Mouse (Mus musculus): ENCODE measurements at regions not wholly inside any gene's neighbourhood (a gene's known extent, or its start where the extent isn't known, plus 50 kb on each side); places are given as distances from the start of the nearest gene placed in this dataset.

DNA sequence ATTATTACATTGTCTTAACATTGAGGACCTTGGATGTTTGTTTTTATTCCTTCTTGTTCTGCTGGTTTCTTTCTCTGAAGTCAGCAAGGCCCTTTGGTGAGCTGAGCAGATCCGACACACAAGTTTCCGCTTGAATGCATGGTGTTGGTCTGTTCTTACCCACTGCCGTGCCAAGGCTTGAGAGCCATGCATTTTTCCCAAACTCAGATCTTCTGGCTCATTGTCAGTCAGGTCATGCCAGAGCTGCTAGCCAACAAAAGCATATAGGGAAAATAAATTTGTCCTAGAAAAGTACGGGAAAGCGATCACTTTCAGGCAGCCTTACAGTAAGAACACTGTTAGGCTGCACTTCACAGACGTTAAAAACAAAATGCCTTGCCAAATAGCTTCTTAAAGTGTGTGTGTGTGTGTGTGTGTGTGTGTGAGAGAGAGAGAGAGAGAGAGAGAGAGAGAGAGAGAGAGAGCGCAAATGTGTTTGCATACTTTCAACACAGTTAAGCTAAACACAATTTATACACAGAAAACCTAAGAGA lies 138.4 kb downstream of the Anapc10 start:
- no peaks in the 10 kb centered on the region for H3K36me3 ChIP-seq (ENCODE audit: control insufficient read depth, insufficient read depth, low read length, poor library complexity, severe bottlenecking)
- DNase-seq (ENCODE audit: low read depth, low spot score): no peak
- TF ChIP-seq HCFC1 (IDR thresholded peaks at IDR 0.05; ENCODE audit: borderline replicate concordance, insufficient read depth, low read length) (no peak), ZNF384 (IDR thresholded peaks at IDR 0.05; ENCODE audit: low read depth, low read length) (no peak), CHD2 (IDR thresholded peaks at IDR 0.05; ENCODE audit: low read depth, low read length) (no peak), ZC3H11A (IDR thresholded peaks at IDR 0.05; ENCODE audit: borderline replicate concordance, low read depth, low read length) (no peak), MAFK (IDR thresholded peaks at IDR 0.05; ENCODE audit: insufficient read depth, low read depth, low read length) (no peak)
- no peaks in the 10 kb centered on the region for H3K9me3 ChIP-seq (ENCODE audit: control insufficient read depth, insufficient read depth, low read depth, low read length)
- H3K4me1 ChIP-seq (ENCODE audit: control insufficient read depth in 2 of 2, insufficient read depth in 2 of 2, low read length in 2 of 2, poor library complexity in 1 of 2): no peaks in the 10 kb centered on the region
- no peak overlapping the region for H3K27ac ChIP-seq (ENCODE audit: insufficient read depth, low read depth, low read length, poor library complexity, severe bottlenecking)
- no peak overlapping the region for H3K4me3 ChIP-seq (ENCODE audit: insufficient read depth in 1 of 2, low read depth in 1 of 2, low read length in 2 of 2, poor library complexity in 1 of 2, severe bottlenecking in 1 of 2)
- in situ Hi-C loops (cut with MboI; ENCODE audit: low sequenced_read_pairs in 2 of 2, unreplicated experiment in 2 of 2): no loop called here
- H3K9ac ChIP-seq (ENCODE audit: insufficient read depth, low read depth, low read length, poor library complexity, severe bottlenecking): no peak overlapping the region

DNA sequence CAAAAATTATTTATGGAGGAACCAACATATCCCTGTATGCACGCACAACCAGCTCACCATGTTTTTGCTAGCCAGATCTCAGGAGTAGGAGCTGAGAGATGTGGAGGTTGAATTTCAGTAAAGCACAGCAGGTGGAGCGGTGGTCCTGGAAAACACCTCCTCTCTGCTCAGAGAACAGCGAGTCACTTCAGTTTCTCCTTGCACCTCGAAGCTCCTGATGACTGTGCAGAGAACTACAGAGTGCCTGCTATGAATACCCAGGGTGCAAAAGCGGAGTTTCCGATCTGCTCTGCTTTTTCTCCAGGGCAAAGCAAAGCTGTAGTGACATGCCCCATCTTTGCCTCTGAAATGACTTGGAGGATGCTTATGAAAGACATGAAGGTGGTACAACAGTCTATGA lies 138.9 kb downstream of the Anapc10 start:
- in situ Hi-C loops (cut with MboI; ENCODE audit: low sequenced_read_pairs in 2 of 2, unreplicated experiment in 2 of 2): no loop called here
- Histone ChIP-seq H3K4me3 (ENCODE audit: insufficient read depth in 1 of 2, low read depth in 1 of 2, low read length in 2 of 2, poor library complexity in 1 of 2, severe bottlenecking in 1 of 2) (no peak overlapping the region), H3K27ac (ENCODE audit: insufficient read depth, low read depth, low read length, poor library complexity, severe bottlenecking) (0 out of 2 replicates have a peak overlapping the region, but pooled peaks have one; percentile 22), H3K4me1 (ENCODE audit: control insufficient read depth in 2 of 2, insufficient read depth in 2 of 2, low read length in 2 of 2, poor library complexity in 1 of 2) (no peaks in the 10 kb centered on the region), H3K9me3 (ENCODE audit: control insufficient read depth, insufficient read depth, low read depth, low read length) (no peaks in the 10 kb centered on the region), H3K9ac (ENCODE audit: insufficient read depth, low read depth, low read length, poor library complexity, severe bottlenecking) (no peak overlapping the region), H3K36me3 (ENCODE audit: control insufficient read depth, insufficient read depth, low read length, poor library complexity, severe bottlenecking) (no peaks in the 10 kb centered on the region)
- no peak for DNase-seq (ENCODE audit: low read depth, low spot score)
- TF ChIP-seq ZC3H11A (IDR thresholded peaks at IDR 0.05; ENCODE audit: borderline replicate concordance, low read depth, low read length) (no peak), HCFC1 (IDR thresholded peaks at IDR 0.05; ENCODE audit: borderline replicate concordance, insufficient read depth, low read length) (no peak), ZNF384 (IDR thresholded peaks at IDR 0.05; ENCODE audit: low read depth, low read length) (no peak), CHD2 (IDR thresholded peaks at IDR 0.05; ENCODE audit: low read depth, low read length) (no peak), MAFK (IDR thresholded peaks at IDR 0.05; ENCODE audit: insufficient read depth, low read depth, low read length) (no peak)

DNA sequence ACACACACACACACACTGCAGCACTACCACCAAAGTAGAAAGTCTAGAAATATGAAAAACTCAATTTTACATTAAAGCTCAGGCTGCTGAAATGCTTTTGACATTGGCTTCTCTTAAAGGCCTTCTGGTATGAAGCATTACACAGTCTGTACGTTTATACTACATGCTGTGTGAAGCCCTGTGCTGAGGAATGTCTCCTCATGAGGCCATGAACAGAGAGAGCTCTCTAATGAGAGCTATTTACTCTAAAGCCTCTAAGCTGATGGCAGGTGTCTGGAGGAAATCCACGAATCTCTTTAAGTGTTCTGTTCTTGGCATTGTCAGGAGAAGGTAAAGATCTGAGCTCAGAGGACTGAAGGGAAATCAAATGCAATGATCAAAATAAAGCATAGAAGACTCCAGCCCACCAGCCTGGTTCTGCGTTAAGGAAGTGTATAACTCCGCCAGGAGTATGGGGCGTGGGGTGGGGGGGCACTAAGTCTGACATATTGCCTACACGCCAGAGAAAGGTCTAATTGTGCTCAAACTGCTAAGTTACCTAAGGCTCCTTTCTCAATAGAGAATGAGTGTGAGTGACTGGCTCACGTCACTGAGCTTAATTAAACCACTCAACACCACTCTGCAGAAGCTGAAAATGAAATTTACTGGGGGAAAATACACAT lies 160.9 kb downstream of the Anapc10 start:
- Histone ChIP-seq H3K4me1 (ENCODE audit: control insufficient read depth in 2 of 2, insufficient read depth in 2 of 2, low read length in 2 of 2, poor library complexity in 1 of 2) (no peaks in the 10 kb centered on the region), H3K9ac (ENCODE audit: insufficient read depth, low read depth, low read length, poor library complexity, severe bottlenecking) (no peak overlapping the region), H3K36me3 (ENCODE audit: control insufficient read depth, insufficient read depth, low read length, poor library complexity, severe bottlenecking) (no peaks in the 10 kb centered on the region), H3K27ac (ENCODE audit: insufficient read depth, low read depth, low read length, poor library complexity, severe bottlenecking) (no peak overlapping the region), H3K9me3 (ENCODE audit: control insufficient read depth, insufficient read depth, low read depth, low read length) (no peaks in the 10 kb centered on the region), H3K4me3 (ENCODE audit: insufficient read depth in 1 of 2, low read depth in 1 of 2, low read length in 2 of 2, poor library complexity in 1 of 2, severe bottlenecking in 1 of 2) (no peak overlapping the region)
- DNase-seq (ENCODE audit: low read depth, low spot score): no peak
- in situ Hi-C loops (cut with MboI; ENCODE audit: low sequenced_read_pairs in 2 of 2, unreplicated experiment in 2 of 2): no loop called here
- no peak for TF ChIP-seq ZC3H11A (IDR thresholded peaks at IDR 0.05; ENCODE audit: borderline replicate concordance, low read depth, low read length)
- no peak for TF ChIP-seq ZNF384 (IDR thresholded peaks at IDR 0.05; ENCODE audit: low read depth, low read length)
- TF ChIP-seq HCFC1 (IDR thresholded peaks at IDR 0.05; ENCODE audit: borderline replicate concordance, insufficient read depth, low read length): no peak
- no peak for TF ChIP-seq MAFK (IDR thresholded peaks at IDR 0.05; ENCODE audit: insufficient read depth, low read depth, low read length)
- no peak for TF ChIP-seq CHD2 (IDR thresholded peaks at IDR 0.05; ENCODE audit: low read depth, low read length)

DNA sequence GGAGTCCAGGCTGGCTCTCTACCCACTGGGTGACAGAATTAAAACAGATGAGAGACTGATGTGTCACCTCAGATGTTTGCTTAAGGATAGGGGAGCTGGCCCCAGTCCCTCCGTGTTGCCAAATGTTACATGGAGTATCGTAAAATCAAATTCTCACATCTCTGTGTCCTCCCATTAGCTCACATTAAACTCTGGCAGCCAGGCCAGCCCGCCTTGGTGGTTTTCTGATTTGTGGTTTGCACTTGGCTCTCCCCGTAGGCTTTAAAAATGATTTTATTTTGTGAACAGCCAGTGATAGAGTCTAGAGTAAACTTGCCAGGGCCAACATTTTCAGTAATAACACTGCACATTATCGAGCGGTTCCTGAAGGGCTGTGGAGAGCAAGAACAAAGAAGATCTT lies 149.8 kb downstream of the Hhip start:
- no peak overlapping the region for H3K4me3 ChIP-seq (ENCODE audit: insufficient read depth in 1 of 2, low read depth in 1 of 2, low read length in 2 of 2, poor library complexity in 1 of 2, severe bottlenecking in 1 of 2)
- in situ Hi-C loops (cut with MboI; ENCODE audit: low sequenced_read_pairs in 2 of 2, unreplicated experiment in 2 of 2): no loop called here
- no peak for DNase-seq (ENCODE audit: low read depth, low spot score)

More for the DNA sequence above, 149.8 kb downstream of the Hhip start:
- no peak for TF ChIP-seq MAFK (IDR thresholded peaks at IDR 0.05; ENCODE audit: insufficient read depth, low read depth, low read length)
- TF ChIP-seq ZC3H11A (IDR thresholded peaks at IDR 0.05; ENCODE audit: borderline replicate concordance, low read depth, low read length): no peak
- no peak for TF ChIP-seq HCFC1 (IDR thresholded peaks at IDR 0.05; ENCODE audit: borderline replicate concordance, insufficient read depth, low read length)
- TF ChIP-seq ZNF384 (IDR thresholded peaks at IDR 0.05; ENCODE audit: low read depth, low read length): no peak
- TF ChIP-seq CHD2 (IDR thresholded peaks at IDR 0.05; ENCODE audit: low read depth, low read length): no peak
- Histone ChIP-seq H3K27ac (ENCODE audit: insufficient read depth, low read depth, low read length, poor library complexity, severe bottlenecking) (no peak overlapping the region), H3K9ac (ENCODE audit: insufficient read depth, low read depth, low read length, poor library complexity, severe bottlenecking) (no peak overlapping the region), H3K36me3 (ENCODE audit: control insufficient read depth, insufficient read depth, low read length, poor library complexity, severe bottlenecking) (no peaks in the 10 kb centered on the region), H3K4me1 (ENCODE audit: control insufficient read depth in 2 of 2, insufficient read depth in 2 of 2, low read length in 2 of 2, poor library complexity in 1 of 2) (no peaks in the 10 kb centered on the region), H3K9me3 (ENCODE audit: control insufficient read depth, insufficient read depth, low read depth, low read length) (no peaks in the 10 kb centered on the region)
